Mouse (Mus musculus): ENCODE data around the gene Hand2. TPM values are rescaled to one million over a fixed set of nuclear protein-coding genes. Genes with fewer than 3 reads are reported as not detected.

Gene Hand2
- total RNA-seq, 2 experiments from 2014 or later: 0.21 TPM; not detected in 1

GRCm38 (mm10) chr8:57324671-57325070 lies 3.9 kb downstream of the Hand2 start:
- no peak for DNase-seq

DNA sequence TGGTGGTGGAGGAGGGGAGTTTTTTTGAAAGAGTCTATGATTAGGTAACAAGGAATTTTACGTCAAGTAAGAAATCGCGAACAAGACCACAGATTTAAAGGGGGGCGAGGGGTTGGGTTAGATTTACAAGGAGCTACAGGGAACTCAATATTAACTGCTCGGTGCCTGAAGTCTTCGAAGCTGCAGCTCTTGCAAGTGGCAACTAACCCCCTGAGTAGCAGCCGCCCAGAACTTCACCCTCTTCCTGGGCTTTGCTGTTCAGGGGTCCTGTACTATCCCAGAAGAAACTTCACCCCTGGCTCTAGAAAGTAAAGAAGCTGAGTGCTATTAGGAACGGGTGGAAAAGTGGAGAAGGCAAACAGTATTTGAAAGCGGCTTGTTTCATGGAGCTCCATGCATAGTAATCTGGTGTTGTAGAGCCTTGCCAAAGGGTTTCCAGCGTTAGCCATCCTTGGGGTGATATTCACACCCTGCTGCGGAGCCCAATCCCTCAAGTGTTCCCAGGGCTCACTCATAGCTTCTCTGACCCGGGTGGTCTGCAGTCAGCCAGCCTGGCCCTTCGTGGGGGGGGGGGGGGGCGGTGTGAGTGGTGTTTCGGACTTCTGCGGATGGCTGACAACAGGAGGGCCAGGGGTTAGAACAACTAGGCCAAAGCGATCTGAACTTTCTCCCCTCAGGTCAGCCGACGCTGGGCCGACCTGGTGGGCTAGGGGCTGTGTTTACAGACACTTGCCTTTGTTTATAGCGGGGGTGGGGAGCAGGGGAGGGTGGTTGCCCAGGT lies 4.5 kb downstream of the Hand2 start:
- no peak for DNase-seq

DNA sequence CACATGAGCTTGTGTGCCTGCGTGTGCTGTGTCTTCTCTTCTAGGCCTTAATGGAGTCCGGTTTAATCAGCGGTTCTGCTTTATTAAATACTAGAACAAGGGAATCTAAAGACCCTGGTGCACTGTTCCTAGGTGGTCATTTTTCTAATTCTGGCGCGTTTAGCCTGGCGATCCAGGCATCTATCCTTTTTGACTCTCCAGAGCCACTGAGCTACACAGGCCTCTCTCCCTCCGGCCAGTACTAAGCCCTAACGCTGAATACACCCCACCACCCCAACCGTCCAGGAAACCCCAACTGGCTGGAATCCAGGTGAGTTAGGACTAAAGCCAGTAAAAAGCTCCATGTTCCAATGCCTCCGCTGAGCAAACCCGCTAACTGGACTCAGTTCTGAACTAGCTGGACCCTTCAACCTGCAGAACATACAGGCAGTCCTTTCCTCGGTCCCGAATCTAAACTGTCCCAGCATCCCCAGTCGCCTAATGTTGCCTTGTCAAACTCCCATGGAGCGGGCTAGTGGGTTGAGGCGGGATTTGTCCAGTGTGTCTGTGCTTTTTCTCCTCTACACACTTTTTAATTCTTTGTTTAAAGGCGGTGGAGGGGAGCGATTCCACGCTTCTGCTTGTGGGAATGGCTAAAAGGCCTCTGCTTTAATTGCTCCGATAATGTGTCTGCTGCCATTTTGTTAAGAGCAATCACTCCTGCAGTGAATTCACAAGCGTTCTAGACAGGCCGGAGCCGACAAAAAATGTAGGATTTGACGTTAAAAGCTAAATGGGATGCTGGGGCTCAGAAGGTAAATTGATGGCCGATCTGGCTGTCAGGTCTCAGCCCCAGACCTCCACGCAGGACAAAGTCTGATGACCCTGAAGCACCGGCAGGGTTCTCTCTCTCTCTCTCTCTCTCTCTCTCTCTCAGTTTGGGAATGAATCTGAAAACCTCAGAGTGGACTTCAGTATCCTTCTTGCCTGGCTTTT lies 5.6 kb downstream of the Hand2 start:
- no peak for DNase-seq

DNA sequence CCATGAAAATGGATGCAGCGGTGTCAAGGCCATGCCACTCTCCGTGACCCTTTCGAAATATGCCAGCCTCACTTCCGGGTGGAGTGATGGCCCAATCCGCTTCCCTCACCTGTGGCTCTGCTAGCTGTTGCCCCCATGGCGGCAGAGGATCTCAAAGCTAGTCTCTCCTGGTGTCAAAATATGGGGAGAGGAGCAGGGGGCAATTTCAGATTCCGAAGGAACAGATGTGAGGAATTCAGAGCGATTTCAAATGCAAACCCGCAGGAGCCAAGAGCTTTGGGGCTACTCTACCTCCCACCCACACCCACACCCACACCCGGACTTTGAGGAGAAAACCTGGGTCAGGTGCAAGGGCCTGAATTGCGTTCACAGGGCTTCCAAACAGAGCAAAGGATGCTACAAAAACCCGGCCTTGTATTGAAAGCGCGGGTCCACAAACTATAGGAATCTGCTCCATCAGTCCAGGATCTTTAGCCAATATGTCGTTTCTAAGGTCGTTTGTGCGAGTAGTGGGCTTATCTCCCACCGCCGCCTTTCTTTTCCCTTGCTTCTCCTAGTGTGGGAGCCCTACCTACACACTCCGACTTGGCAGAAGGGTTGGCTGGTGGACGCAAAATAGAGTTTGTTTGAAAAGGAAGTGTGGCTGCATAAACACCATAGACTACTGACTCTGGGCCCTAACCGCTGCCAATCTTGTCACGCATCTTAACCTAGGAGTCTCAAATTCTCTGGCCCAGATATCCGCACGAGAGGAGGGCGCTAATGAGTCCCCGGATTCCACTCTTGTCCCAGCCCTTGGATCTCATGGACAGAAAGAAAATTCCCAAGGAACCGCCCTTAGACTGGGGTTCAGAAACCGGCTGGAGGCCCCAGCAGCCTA lies 6.7 kb downstream of the Hand2 start:
- no peak for DNase-seq

DNA sequence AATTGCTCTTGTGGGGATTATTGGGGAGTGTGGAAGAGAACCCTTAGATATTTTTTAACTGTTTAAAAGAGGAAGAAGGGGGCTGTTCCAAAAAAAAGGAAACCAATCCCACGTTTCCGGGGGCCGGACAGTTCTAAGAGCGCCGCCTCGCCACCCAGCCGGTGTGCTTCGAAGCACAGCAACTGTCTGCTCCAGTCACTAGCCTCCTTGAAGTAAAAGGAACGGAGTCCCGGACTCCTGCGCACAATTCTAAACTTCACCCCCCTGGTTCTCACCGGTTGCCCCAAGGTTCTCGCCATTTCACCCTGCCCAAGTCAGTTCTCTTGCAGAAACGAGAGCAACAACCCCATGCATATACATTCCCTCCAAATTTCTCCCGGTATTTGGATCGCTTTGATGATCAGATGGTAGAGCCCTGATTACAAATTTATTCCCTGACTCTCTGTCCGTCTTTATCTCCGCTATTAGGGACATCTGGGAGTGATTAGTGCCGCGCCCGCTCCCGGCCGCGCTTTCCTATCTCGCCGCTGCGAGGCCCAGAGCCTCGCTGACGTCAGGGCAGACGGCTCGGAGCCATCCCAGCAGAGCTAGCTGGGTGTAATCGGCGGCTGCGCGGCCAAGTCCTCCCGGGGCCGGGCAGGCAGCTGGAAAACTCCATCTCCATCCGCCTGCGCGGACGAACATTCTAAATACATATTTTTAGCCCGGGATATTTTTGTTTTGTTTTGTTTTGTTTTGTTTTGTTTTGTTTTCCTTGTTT lies 7.6 kb downstream of the Hand2 start:
- DNase-seq: peak; percentile 78

DNA sequence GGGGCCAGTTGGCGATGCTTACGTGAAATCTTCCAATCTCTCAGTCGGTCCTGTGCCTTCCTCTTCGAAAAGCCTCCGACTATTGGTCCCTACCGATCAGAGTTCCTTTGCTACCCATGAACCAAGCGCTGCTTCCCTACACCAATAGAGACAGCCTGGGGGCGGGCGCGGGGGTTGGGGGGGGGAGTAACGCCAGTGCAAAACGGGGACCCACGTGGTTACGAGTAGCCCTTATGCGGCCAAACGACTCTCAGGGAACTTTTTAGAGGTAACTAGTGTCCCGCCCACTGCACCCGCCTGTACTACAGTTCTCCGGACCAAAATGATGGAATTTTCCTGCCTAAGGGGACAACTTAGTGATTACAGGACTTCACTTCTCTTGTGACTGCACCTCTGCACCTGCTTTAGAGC lies 8.2 kb downstream of the Hand2 start:
- DNase-seq: peak; percentile 15

DNA sequence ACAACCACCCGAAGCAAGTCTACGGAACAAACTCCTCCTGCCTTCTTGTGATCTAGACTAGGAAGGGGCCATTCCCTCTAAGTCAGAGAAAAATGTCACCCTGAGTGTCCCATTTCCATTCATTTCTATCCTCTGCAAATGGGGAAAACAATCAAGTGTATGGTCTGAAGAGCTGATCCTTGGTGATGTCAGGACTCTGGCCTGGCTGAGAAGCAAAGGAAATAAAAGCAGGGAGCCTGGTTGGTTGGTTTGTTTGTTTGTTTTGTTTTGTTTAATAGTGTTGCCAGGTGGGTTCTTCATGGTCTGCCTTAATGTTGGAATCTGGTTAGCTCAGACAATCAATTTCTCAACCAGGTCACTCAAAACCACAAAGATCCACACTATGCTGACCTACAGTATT lies 9.3 kb downstream of the Hand2 start:
- no peak for DNase-seq

DNA sequence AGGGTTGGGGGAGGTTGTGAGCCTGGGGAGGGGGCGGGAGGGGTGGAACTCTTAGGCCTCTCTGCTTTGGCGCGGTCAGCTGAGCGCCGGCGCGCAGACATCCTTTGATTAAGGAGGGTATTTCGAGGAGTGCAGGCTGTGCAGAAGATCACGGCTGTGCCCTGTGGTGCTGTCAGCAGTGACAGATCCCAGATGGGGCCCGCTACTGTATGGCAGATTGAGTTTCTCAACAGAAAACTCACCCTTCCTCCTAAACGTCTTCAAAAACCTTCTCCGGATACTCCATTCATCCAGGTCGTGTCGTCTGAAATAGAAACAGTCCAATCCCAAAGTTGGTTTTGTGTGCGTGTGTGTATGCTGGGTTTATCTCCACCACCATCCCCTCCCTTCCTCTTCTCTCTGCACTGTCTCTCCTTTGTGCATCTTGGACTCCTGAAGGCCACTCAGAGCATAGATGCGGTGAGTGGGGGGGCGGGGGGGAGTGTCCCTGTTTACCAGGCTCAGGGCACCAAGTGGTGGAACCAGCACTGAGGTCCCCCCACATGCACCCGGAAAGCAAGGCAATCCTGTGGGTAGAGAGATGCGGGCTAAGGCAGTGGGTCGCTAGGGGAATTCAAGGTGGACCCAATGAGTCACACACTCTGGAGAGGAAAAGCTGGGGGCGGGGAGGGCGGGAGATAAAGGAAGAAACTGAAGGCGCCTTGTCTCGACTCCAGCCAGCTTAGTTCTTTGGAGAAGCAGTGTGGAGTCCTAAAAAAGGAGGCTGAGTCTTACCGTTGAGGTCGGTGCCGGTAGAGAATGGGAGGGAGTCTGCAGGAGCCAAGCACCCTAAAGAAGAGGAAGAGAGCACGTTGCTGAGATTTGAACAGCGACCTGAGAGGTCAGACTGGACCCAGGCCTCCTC lies 11.2 kb downstream of the Hand2 start:
- no peak for DNase-seq

DNA sequence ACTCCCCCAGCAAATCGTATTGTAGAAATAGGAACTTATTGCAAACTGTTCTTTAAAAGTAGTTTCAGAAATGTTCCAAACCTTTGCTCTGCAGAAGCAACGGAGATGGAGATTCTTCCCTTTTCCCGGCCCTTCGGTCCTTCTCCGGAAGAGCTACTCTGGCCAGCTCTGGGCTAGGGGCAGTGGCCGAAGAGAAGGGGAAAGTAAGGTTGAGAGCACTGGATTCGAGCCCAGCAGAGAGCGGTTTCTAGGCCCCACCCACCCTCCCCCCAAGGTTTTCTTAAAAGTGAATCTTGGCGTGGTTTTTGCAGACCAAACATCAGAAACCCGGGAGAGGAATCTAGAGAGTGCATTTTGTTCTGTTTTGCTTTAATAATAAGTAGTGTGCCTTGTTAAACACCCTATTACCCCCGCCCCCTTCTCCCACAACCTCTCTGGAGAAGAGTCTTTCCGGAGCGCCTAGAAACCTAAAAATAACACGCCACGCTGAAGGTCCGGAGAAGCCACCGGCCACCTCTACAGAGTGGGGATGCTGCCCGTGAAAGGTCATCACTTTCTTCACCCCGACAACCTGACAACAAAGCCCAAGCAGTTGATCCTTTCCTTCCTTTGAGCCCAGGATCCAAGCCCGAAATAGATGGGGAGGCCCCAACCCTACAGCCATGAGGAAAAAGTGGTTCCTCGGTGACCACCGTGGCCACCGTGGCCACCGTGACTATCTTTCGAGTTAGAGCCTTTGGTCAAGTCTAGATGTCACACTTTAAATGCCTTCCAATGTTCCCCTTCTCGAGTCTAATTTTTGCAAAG lies 12.1 kb downstream of the Hand2 start:
- no peak for DNase-seq

DNA sequence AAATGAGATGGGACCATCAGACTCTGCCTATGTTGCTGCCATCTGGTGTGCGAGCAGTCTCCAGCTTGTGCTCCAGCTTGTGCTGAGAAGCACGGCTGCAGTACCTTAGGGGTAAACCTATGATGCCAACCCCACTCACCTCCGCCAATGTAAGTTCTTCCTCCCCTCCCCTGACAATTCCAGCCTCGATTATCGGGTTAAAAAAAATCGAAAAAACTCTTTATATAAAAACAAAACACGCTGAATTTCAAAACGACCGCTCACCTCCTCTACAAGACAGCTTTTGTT lies 12.6 kb downstream of the Hand2 start:
- no peak for DNase-seq

DNA sequence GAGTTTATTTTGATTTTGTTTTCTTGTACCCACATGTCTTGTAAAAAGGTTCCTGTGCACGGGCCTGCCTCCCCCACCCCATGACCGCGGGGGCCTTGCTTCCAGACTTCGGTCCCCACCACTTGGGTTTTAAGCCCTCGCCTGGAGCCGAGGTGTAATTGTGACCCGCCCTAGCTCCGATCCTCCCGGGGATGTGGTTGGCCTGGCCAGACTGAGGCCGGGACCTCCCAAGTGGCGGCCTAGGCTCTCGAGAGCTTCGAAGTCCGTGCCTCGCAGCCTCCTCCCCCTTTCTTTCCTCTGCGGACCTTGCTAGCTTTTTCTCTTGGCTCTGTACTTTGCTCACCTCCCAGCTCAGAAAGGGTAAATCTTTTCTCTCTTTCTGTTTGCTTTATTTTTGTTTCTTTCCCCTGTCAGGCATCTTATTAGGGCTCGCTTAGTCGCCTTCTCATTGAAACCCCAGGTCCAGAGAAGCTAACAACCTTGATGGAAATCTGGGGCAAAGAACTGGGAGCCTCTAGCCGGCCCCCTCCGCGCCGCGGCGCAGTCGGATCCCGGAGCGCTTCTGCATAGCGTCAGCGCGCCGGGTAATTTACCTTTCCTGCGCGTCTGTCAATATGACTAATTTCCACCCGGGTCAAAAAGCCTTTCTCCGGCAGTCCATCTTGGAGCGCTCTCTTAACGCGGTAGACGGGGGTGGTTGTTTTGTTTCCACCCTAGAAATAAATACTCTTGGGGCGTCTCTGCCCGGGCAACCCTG lies 13.2 kb downstream of the Hand2 start:
- DNase-seq: no peak

DNA sequence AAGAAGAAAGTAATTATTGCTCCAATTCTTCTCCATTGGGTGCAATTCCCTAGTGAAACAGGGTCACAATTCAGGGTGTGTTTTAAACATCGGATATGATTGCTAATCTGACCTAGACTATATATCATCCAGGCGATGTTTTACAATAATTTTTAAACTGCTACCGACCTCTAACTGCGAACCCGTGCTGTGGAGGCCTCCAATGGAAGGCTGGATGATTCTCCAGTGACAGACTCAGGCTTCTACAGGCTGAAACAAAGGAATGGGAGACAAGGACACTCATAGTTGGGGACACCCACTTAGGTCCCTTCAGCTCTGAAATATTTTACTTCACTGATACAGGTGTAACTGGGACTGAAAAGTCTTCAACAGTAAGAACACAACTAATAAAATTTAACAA lies 13.9 kb downstream of the Hand2 start:
- DNase-seq: no peak

DNA sequence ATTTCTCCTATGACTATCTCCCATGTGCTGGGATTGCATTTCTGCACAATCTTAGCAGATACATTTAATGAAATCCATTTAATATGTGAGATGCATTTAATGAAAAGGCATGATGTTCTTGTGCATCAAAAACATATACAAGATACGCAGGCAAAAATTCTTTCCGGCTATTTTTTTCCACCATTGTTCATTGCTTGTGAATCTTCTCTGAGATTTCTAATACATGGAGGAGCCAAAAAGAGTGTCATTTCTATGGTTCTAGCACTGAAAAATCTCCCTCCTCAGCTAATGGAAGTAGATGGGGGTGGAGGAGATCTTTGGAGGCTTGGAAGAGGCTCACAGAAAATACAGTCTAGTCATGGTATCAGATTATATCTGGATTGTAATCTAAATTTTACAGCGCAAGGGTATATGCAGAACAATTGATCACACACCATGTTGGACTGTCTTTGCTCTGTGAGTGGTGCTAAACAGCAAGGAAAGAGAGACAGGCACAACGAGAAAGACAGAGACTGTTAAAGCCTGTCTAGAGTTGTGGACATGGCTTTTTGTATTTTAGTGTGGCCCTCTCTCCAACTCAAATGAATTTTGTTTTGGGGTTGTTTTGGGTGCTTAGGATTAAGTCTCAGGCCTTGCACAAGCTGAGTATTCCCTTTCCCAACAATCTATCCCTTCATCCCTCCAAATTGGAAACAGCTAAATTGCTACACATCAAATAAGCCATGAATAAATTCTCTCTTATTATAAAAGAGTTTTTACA lies 16.7 kb downstream of the Hand2 start:
- DNase-seq: no peak

GRCm38 (mm10) chr8:57339711-57340650 lies 19.2 kb downstream of the Hand2 start:
- DNase-seq: no peak

DNA sequence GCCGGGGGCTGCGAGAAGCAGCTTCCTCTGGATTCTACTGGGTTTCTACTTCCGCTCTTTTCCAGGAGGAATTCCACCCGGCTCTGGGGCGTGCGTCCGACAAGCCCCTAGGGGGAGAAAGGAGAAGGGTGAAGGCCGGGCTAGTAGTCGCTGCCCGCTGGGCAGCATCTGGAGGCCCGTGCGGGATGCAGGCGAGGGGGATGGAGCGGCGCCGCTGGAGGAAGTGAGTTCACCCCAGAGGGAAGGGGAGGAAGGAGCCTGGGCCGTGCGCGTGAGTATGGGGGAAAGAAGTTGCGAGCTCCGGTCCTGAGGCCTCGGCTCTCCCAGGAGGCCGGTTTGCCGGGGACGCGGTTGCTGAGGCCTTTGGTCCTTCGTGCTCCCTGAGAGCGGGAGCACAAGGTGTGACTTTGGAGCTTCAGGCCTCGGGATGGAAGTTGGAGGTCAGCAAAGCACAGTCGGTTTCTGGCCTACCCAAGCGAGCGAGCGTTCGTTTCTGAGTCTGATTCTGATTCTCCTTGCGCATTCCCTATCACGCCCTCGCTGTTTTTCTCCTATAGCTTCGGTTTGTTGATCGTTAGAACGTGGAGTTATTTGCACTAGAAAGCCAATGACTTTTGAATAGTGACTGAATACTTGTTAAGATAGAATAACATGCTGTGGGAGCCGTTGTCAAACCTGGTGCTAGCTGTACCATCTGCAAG lies 20.2 kb downstream of the Hand2 start:
- no peak for DNase-seq

DNA sequence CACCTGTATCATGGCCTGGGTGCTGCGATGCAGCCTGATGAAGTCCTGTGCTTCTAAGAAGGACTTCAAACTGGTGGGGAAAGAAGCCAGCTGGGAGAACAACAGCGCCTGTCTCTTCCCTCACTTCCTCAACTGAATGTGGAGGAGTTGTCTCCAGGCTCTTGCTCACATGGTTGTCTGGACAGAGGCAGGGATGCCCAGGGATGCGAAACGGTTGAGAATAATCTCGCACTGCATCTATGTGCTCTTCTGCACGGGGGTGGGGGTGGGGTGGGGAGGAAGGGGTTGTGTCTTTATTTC lies 20.7 kb downstream of the Hand2 start:
- no peak for DNase-seq
